Comparison of ENCODE assay signal across 9 mouse cellular contexts in the genomic region with DNA sequence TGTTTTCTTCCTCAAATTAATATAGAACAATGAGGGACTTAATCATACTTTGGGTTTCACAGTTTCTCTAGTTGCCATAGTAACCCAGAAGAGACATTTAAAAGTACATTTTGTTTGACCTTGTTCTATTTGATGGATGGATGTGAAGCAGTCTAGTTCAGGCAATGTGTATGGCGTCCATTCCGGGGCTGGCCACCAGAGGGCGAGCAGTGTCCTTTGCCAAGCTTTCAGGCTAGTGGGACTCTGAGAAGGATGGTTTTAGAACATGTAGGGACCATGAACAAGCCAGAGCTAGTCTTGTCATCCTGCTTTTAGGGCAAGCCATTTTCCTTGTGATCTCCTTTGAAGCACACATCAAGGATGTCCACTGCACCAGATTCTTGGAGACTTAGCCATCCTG.
DNase-seq lines count a peak whose midpoint lies in the region; ATAC-seq lines count a peak whose summit lies in the region.
"Had no signal": no experiment of that assay in that cellular context is flagged by ENCODE, and none has a peak within 500 bp of the region (broad histone marks: within the 10 kb centered on the region; RNA-seq: fewer than 3 reads in every experiment).

No protein-coding gene starts in this region.

- no peaks in the 10 kb centered on the region; the same call in 1 of the 2 replicates for H3K4me1 ChIP-seq in embryonic facial prominence, embryonic 14.5 days (ENCODE audit: control insufficient read depth, insufficient read depth, low read length)
- H3K4me1 ChIP-seq in hindbrain, embryonic 16.5 days (ENCODE audit: control insufficient read depth, insufficient read depth, low read depth, low read length): no peaks in the 10 kb centered on the region
- H3K4me1 ChIP-seq in midbrain, embryonic 12.5 days: peaks cover 17% of the 10 kb centered on the region

- H3K36me3 ChIP-seq in embryonic facial prominence, embryonic 14.5 days (ENCODE audit: control insufficient read depth, insufficient read depth, low read length): no peaks in the 10 kb centered on the region
- no peaks in the 10 kb centered on the region for H3K36me3 ChIP-seq in hindbrain, embryonic 16.5 days (ENCODE audit: control insufficient read depth, insufficient read depth, low read length)
- H3K36me3 ChIP-seq in midbrain, embryonic 12.5 days: no peaks in the 10 kb centered on the region
- no peaks in the 10 kb centered on the region for H3K36me3 ChIP-seq in splenic B cell, adult 2 months (ENCODE audit: control insufficient read depth, insufficient read depth, low read length, poor library complexity, severe bottlenecking)

- H3K4me3 ChIP-seq in embryonic facial prominence, embryonic 14.5 days (ENCODE audit: low read depth, low read length): no peak overlapping the region
- H3K4me3 ChIP-seq in hindbrain, embryonic 16.5 days (ENCODE audit: low read length): no peak overlapping the region
- no peak overlapping the region for H3K4me3 ChIP-seq in midbrain, embryonic 12.5 days
- H3K4me3 ChIP-seq: myocyte had no signal

- H3K9me3 ChIP-seq in embryonic facial prominence, embryonic 14.5 days (ENCODE audit: control insufficient read depth, low read length): no peaks in the 10 kb centered on the region
- no peaks in the 10 kb centered on the region for H3K9me3 ChIP-seq in hindbrain, embryonic 16.5 days (ENCODE audit: control insufficient read depth, low read length)
- no peaks in the 10 kb centered on the region for H3K9me3 ChIP-seq in midbrain, embryonic 12.5 days

- no peak overlapping the region for H3K4me2 ChIP-seq in embryonic facial prominence, embryonic 14.5 days (ENCODE audit: low read depth, low read length)
- H3K4me2 ChIP-seq in hindbrain, embryonic 16.5 days (ENCODE audit: low read length): no peak overlapping the region
- no peak overlapping the region for H3K4me2 ChIP-seq in midbrain, embryonic 12.5 days (replicated peaks)

- 4% methylated on average over 3 of the region's 3 CpGs for whole genome bisulfite sequencing in embryonic facial prominence, embryonic 14.5 days
- WGBS in hindbrain, embryonic 16.5 days: 2% methylated on average over 3 of the region's 3 CpGs
- WGBS in midbrain, embryonic 12.5 days: 3% methylated on average over 3 of the region's 3 CpGs

- peak; percentile 42 to 82 for DNase-seq in heart, adult 18-20 months
- no peak for DNase-seq in heart, adult 11 months
- peak; percentile 73 for DNase-seq in adrenal gland, postnatal 25 days
- DNase-seq in embryonic facial prominence, embryonic 14.5 days (ENCODE audit: low spot score): peak; percentile 64
- DNase-seq in left cerebral cortex, postnatal 25 days (ENCODE audit: low spot score in 2 of 2): peak; percentile 67 to 75
- DNase-seq in splenic B cell, adult 2 months (ENCODE audit: low read depth, low spot score): peak; percentile 62

- intact Hi-C loops in left cerebral cortex, postnatal 25 days (cut with DNase I): no loop called here

- ATAC-seq in embryonic facial prominence, embryonic 14.5 days (ENCODE audit: low read depth): no peak; the same call in 1 of the 2 replicates
- peak; percentile 81 for ATAC-seq in hindbrain, embryonic 16.5 days
- 0 out of 2 replicates have a peak, but pooled peaks have one; percentile 34 for ATAC-seq in midbrain, embryonic 12.5 days (ENCODE audit: low FRiP score, low read depth)

- no peak overlapping the region for H3K27ac ChIP-seq in embryonic facial prominence, embryonic 14.5 days (replicated peaks; ENCODE audit: low read depth, low read length)
- H3K27ac ChIP-seq in hindbrain, embryonic 16.5 days (ENCODE audit: low read depth, low read length): no peak overlapping the region
- no peak overlapping the region for H3K27ac ChIP-seq in midbrain, embryonic 12.5 days (replicated peaks)

- no peaks in the 10 kb centered on the region for H3K27me3 ChIP-seq in embryonic facial prominence, embryonic 14.5 days (replicated peaks; ENCODE audit: control insufficient read depth, insufficient read depth, low read length)
- no peaks in the 10 kb centered on the region for H3K27me3 ChIP-seq in hindbrain, embryonic 16.5 days (replicated peaks; ENCODE audit: control insufficient read depth, insufficient read depth, low read length)
- no peaks in the 10 kb centered on the region for H3K27me3 ChIP-seq in midbrain, embryonic 12.5 days
- no peaks in the 10 kb centered on the region for H3K27me3 ChIP-seq in splenic B cell, adult 2 months (ENCODE audit: control insufficient read depth, insufficient read depth, low read length, poor library complexity, severe bottlenecking)

- no peak overlapping the region for H3K9ac ChIP-seq in embryonic facial prominence, embryonic 14.5 days (ENCODE audit: low read depth, low read length)
- H3K9ac ChIP-seq in hindbrain, embryonic 16.5 days (ENCODE audit: low read depth, low read length): no peak overlapping the region
- H3K9ac ChIP-seq in midbrain, embryonic 12.5 days (replicated peaks): no peak overlapping the region
